9 mouse cellular contexts compared by ENCODE assay signal in the genomic region with DNA sequence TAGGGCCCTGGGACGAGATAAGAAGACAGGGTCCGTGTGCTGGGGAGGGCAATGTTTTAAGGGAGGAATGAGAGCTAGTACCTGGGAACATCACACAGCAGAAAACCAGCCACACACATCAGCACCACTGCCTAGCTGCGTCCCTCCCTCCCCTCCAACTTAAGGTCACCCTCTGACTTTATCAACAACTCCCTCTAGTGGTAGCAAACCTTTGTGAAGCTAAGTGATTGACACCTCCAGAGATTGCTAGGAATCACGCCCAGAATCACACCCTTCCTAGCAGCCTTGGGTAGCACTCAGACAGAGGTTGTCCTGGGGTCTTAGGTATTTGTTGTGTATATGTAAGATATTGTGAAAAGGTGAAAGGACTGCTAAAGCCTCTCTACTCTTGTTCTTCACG. TPM values are rescaled to one million over a fixed set of nuclear protein-coding genes. Genes with fewer than 3 reads are reported as not detected.
DNase-seq lines count a peak whose midpoint lies in the region; ATAC-seq lines count a peak whose summit lies in the region.
"Had no signal": no experiment of that assay in that cellular context is flagged by ENCODE, and none has a peak within 500 bp of the region (broad histone marks: within the 10 kb centered on the region; RNA-seq: fewer than 3 reads in every experiment).

No protein-coding gene starts in this region.

- H3K4me2 ChIP-seq in hindbrain, embryonic 14.5 days (replicated peaks), result no peak overlapping the region
- H3K4me2 ChIP-seq in liver, embryonic 16.5 days (ENCODE audit: low read depth, low read length), result no peak overlapping the region
- H3K4me2 ChIP-seq: midbrain, embryonic 12.5 days had no signal

- no peak overlapping the region for H3K4me3 ChIP-seq in hindbrain, embryonic 14.5 days (replicated peaks; ENCODE audit: low read length)
- no peak overlapping the region for H3K4me3 ChIP-seq in hindbrain, embryonic 10.5 days
- no peak overlapping the region for H3K4me3 ChIP-seq in liver, embryonic 16.5 days (ENCODE audit: low read depth, low read length)
- H3K4me3 ChIP-seq: midbrain, embryonic 12.5 days had no signal

- H3K36me3 ChIP-seq in hindbrain, embryonic 14.5 days (replicated peaks; ENCODE audit: control insufficient read depth, insufficient read depth), result peaks cover 33% of the 10 kb centered on the region
- peaks cover 50% of the 10 kb centered on the region for H3K36me3 ChIP-seq in hindbrain, embryonic 10.5 days
- peaks cover 5% of the 10 kb centered on the region; the same call in 1 of the 2 replicates for H3K36me3 ChIP-seq in liver, embryonic 16.5 days (ENCODE audit: control insufficient read depth, insufficient read depth)

- no peak overlapping the region for H3K27ac ChIP-seq in hindbrain, embryonic 14.5 days
- no peak overlapping the region for H3K27ac ChIP-seq in hindbrain, embryonic 10.5 days
- no peak overlapping the region for H3K27ac ChIP-seq in liver, embryonic 16.5 days (ENCODE audit: low read length)
- H3K27ac ChIP-seq: midbrain, embryonic 12.5 days had no signal

- H3K9ac ChIP-seq in hindbrain, embryonic 14.5 days, result no peak overlapping the region
- no peak overlapping the region for H3K9ac ChIP-seq in liver, embryonic 16.5 days (ENCODE audit: low read depth, low read length)
- H3K9ac ChIP-seq: midbrain, embryonic 12.5 days had no signal

- peak; percentile 32 for DNase-seq in hindbrain, embryonic 14.5 days (ENCODE audit: low spot score)
- DNase-seq in hindbrain, embryonic 10.5 days (ENCODE audit: low spot score), result no peak
- DNase-seq in ES-CJ7 (ENCODE audit: low read depth, low spot score), result peak; percentile 100
- DNase-seq in brain, adult 2 months (ENCODE audit: low read depth, low spot score), result peak; percentile 44
- no peak for DNase-seq in layer of hippocampus, adult 9-10 months (ENCODE audit: low spot score)
- DNase-seq in ovary, postnatal 10 days (ENCODE audit: low spot score), result no peak
- no peak for DNase-seq in natural killer cell, adult 2 months (ENCODE audit: low spot score in 2 of 2)

- 70% methylated on average over 5 of the region's 5 CpGs for WGBS in hindbrain, embryonic 14.5 days
- WGBS in hindbrain, embryonic 10.5 days, result 59% methylated on average over 5 of the region's 5 CpGs
- WGBS in liver, embryonic 16.5 days (ENCODE audit: insufficient replicate concordance), result 56% methylated on average over 5 of the region's 5 CpGs

- no peak for ATAC-seq in hindbrain, embryonic 14.5 days (ENCODE audit: low FRiP score)
- peak; percentile 48; the same call in 1 of the 2 replicates for ATAC-seq in liver, embryonic 16.5 days (ENCODE audit: low read depth)

- H3K27me3 ChIP-seq in hindbrain, embryonic 14.5 days (ENCODE audit: control insufficient read depth, insufficient read depth, low read length), result no peaks in the 10 kb centered on the region
- H3K27me3 ChIP-seq in hindbrain, embryonic 10.5 days (ENCODE audit: insufficient read depth, poor library complexity, severe bottlenecking), result no peaks in the 10 kb centered on the region
- no peaks in the 10 kb centered on the region for H3K27me3 ChIP-seq in liver, embryonic 16.5 days (ENCODE audit: control insufficient read depth, insufficient read depth, low read depth, low read length)
- H3K27me3 ChIP-seq: midbrain, embryonic 12.5 days had no signal

- no peaks in the 10 kb centered on the region for H3K9me3 ChIP-seq in hindbrain, embryonic 14.5 days (ENCODE audit: control insufficient read depth, low read length)
- H3K9me3 ChIP-seq in hindbrain, embryonic 10.5 days, result no peaks in the 10 kb centered on the region
- no peaks in the 10 kb centered on the region for H3K9me3 ChIP-seq in liver, embryonic 16.5 days (replicated peaks; ENCODE audit: control insufficient read depth, low read length)
- H3K9me3 ChIP-seq: midbrain, embryonic 12.5 days had no signal

- H3K4me1 ChIP-seq in hindbrain, embryonic 14.5 days (replicated peaks; ENCODE audit: control insufficient read depth, insufficient read depth, low read length), result no peaks in the 10 kb centered on the region
- no peaks in the 10 kb centered on the region for H3K4me1 ChIP-seq in hindbrain, embryonic 10.5 days (replicated peaks)
- H3K4me1 ChIP-seq in liver, embryonic 16.5 days (ENCODE audit: control insufficient read depth, low read depth, low read length), result no peaks in the 10 kb centered on the region
- H3K4me1 ChIP-seq: midbrain, embryonic 12.5 days had no signal

RNA-seq across cellular contexts. Expression of a gene that starts 56.4 kb away (rescaled TPM):
- 6.1 and 7.1 TPM in 2 replicates for polyA plus RNA-seq in hindbrain, embryonic 14.5 days (2014; fragmentation: Nextera tagmentation; extraction: Ambion mirVana)
- polyA plus RNA-seq in hindbrain, embryonic 10.5 days (2016; fragmentation: Nextera tagmentation; extraction: Ambion mirVana), result 3.6 and 5.4 TPM in 2 replicates
- 0.05 and 0.21 TPM in 2 replicates for polyA plus RNA-seq in liver, embryonic 16.5 days (2015; fragmentation: Nextera tagmentation; extraction: Ambion mirVana)

Comparison
In these comparisons a context has a peak if more than half of its experiments do, and no peak if none do; other contexts are left out.
1. DNase-seq: peak in hindbrain, embryonic 14.5 days (single experiment), ES-CJ7 (single experiment) and brain, adult 2 months (single experiment); none in hindbrain, embryonic 10.5 days (single experiment), layer of hippocampus, adult 9-10 months (single experiment), ovary, postnatal 10 days (single experiment) and natural killer cell, adult 2 months (0 of 2).